Mouse (Mus musculus) liver (tissue): ENCODE data around the gene Fgf11.

Source experiments
- DNase-seq: peaks from one replicate; pipeline ENCODE4 v3.0.0-alpha.2; 2020; ENCODE audit warnings: mixed read lengths

The Fgf11 gene

GRCm38 (mm10) chr11:69801379-69801977 lies at the start of gene Fgf11:
Gene Fgf11, minus strand, starts transcription at chr11:69801857.
- DNase-seq: no peak

GRCm38 (mm10) chr11:69850754-69851153 lies 49.1 kb upstream of the Fgf11 start:
- DNase-seq: no peak

DNA sequence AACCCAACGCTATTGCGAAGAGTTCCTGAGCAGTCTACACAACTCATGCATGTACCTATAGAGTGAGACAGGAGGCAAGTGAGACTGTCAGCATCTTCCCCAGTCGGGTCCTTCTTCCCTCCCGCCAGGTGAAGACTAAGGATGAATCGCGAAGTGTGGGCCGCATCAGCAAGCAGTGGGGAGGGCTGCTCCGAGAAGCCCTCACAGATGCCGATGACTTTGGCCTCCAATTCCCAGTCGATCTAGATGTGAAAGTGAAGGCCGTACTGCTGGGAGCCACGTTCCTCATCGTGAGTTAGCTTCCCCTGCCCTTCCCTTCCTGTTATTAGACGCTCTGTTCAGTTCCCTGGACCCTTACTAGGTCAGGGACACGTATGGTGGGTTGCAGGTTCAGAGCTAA lies 48.2 kb upstream of the Fgf11 start:
- no peak for DNase-seq

DNA sequence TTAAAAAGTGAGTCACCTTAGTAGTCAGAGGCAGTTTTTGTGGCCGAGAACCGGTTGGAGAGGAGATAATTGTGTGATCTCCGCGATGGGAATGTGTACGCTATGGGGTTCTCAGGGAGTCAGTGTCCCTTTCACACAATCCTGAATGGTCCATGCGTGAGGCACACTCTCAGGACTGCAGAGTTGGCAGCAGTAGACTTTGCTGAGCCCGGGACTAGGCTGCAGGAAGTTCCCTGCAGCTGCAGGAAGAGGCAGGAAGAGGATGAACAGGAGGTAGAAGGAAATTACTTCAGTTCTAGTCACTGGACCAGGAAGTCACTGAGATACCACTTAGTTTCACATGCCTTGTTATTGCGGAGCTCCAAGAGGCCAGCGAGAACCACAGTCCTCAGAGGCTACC lies 47.5 kb upstream of the Fgf11 start:
- no peak for DNase-seq

GRCm38 (mm10) chr11:69848021-69848420 lies 46.4 kb upstream of the Fgf11 start:
- DNase-seq: no peak

DNA sequence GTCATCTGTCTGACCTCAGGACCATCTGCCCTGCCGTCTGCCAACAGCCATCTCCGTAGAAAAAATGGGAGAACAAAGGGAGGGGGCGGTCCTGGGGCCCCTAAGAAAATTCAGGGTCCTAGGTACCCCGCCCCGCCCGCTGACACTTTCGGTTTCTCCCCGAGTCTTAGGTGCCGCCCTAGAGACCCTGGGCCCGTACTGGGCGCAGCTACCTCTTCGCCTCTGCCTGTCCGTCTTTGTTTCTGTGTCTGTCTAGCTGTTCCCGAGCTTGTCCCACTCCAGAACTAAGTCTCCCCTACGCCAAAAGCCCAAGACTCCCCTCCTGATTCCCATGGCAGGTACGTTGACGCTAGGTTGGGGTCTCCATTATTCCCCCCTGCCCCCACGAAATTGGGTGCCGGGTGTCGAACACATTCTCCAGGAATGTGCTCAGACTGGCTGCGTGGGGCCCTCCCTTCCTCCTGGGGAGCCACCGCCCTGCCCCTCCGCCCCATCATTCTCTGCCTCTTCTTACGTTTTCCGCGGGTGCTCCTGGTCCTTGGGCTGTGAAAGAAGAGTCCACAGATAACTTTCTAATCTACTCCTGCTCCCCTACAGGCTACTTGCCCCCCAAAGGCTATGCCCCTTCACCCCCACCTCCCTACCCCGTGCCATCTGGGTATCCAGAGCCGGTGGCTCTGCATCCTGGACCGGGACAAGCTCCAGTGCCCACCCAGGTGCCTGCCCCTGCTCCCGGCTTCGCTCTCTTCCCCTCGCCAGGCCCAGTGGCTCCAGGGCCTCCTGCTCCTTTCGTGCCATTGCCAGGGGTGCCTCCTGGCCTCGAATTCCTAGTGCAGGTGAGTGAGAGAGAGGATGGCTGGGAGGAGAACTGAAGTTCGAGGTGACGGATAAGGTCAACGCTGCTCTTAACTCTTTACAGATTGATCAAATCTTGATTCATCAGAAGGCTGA lies 45.4 kb upstream of the Fgf11 start:
- peak; percentile 85 for DNase-seq

- peak; percentile 95 for DNase-seq
Measured at GRCm38 (mm10) chr11:69846198-69846680, 44.6 kb upstream of the Fgf11 start, which contains the start of gene Plscr3. Gene Plscr3, plus strand, starts transcription at chr11:69846376.

- DNase-seq: peak; percentile 45
Measured at GRCm38 (mm10) chr11:69838714-69839104, 37.1 kb upstream of the Fgf11 start.

DNA sequence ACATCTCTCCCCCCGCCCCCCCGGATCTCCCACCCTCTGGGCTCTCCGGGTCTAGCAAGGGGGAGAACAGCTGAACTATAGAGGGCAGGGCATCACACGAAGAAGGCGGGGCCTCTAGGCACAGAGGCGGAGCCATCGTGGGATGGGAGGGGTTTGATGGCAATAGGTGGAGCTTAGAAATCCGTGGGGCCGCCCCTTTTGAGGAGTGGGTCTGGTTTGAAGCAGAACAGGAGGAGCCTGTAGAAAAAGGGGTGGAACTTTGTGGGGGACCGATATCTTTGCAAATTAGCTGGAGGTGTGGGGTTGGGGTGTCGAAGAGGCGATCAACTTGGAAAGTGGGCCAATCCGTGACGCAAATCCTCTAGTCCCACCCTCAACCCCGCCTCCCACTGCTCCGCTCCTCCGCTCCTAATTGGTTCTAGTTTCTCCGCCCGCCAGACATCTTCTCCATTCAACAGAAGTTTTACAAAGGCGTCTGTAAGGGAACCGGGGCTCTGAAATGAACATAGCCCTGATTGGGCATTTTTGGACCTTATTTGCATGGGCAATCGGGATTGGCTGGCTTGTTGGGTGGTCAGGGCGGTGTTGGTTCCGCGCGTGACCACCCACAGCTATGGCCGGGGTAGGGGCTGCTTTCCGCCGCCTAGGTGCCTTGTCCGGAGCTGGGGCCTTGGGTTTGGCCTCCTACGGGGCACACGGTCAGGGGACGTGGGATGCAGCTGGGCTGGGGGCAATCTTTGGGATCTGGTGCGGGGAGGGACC lies 36.5 kb upstream of the Fgf11 start, which contains the start of gene Tmem256:
TSS of gene Tmem256 (plus strand) at position 563 of the 762 bp plus-strand sequence.
- DNase-seq: peak; percentile 95

GRCm38 (mm10) chr11:69837604-69837951 lies 35.9 kb upstream of the Fgf11 start, which contains the start of gene Nlgn2:
Gene Nlgn2, minus strand, starts transcription at chr11:69837784.
- no peak for DNase-seq

GRCm38 (mm10) chr11:69836703-69837576 lies 35.3 kb upstream of the Fgf11 start:
- DNase-seq: peak; percentile 33

DNA sequence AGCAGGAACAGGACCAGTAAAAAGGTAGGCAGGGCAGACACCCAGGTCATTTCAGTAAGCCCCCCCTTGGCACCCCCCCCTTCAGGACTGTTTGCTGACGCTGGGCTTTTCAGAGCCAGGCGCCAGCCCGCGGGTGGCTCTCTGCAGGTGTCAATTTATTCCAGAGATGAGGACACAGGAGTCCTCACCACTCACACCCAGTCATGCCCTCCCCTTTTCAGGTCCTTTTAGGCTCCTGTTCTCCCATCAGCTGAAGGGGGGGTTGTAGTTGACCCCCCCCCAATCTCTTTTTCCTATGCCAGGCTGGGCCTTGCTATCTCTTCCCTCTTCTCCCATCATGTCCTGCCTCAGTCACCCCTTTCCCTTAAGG lies 34.3 kb upstream of the Fgf11 start:
- no peak for DNase-seq

- no peak for DNase-seq
Measured at GRCm38 (mm10) chr11:69835326-69835965, 33.8 kb upstream of the Fgf11 start.

GRCm38 (mm10) chr11:69834001-69834549 lies 32.4 kb upstream of the Fgf11 start:
- DNase-seq: peak; percentile 79

DNA sequence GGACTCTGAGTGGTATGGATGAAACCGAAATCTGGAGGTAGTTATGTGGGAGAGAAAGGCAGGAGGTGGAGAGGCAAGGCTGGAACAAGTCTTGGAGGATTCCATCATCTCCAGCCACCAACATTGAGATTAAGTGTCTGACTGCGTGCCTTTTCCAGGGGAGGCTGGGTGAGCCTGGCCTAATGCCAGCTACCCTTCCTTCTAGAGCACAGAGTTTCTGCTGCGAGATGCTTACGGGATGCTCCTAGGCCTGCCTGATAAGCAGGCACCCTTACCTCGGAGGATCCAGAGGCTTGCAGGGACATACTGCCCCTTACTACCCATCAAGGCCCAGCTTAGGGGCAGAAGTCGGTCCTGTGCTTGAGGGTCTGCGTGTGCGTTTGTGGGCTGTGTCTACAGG lies 31.9 kb upstream of the Fgf11 start:
- DNase-seq: no peak

GRCm38 (mm10) chr11:69828832-69829231 lies 27.2 kb upstream of the Fgf11 start:
- no peak for DNase-seq

- no peak for DNase-seq
Measured at GRCm38 (mm10) chr11:69823456-69823855, 21.8 kb upstream of the Fgf11 start.

DNA sequence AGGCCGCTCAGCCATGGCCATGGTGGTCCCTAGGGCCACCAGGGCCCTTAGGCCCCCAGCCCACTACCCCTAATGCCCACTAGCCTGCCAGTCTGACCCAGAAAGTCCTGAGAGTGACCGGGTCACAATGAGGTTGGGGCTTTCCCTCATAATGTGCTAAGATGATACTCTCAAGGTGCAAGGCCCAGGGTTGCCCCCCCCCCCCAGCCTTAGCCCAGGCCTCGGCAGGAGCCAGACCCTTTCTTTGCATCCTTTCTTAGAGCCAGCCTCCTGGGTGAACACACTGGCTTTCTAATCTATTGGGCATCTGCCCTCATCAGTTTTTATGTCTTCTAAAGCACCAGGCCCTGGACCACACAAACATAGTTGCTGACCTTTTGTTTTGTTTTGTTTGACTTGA lies 20.4 kb upstream of the Fgf11 start, which contains the start of gene Spem1:
TSS of gene Spem1 (minus strand) at position 101 of the 400 bp plus-strand sequence.
- no peak for DNase-seq

GRCm38 (mm10) chr11:69818871-69819270 lies 17.2 kb upstream of the Fgf11 start:
- no peak for DNase-seq

- DNase-seq: no peak
Measured at GRCm38 (mm10) chr11:69818365-69818764, 16.7 kb upstream of the Fgf11 start, which contains the start of gene Spem2. Gene Spem2, minus strand, starts transcription at chr11:69818465.

- no peak for DNase-seq
Measured at GRCm38 (mm10) chr11:69816520-69816919, 14.9 kb upstream of the Fgf11 start.
